Mouse (Mus musculus): ENCODE data around the gene Swi5. TPM values are rescaled to one million over a fixed set of nuclear protein-coding genes. Genes with fewer than 3 reads are reported as not detected.
"Not testable (repeated sequence)": the region's sequence is repeated elsewhere in the genome, so short reads cannot be mapped to it uniquely, and the experiment has no call there.

Swi5 gene
- total RNA-seq, 2 experiments from 2014 or later = 225 to 237 TPM

- DNase-seq (ENCODE audit: low spot score in 2 of 2) = peak; percentile 71 to 77
Observed at GRCm38 (mm10) chr2:32312318-32312964, 24.6 kb upstream of the Swi5 start.

GRCm38 (mm10) chr2:32311443-32312317, 23.8 kb upstream of the Swi5 start:
- no peak for DNase-seq (ENCODE audit: low spot score in 2 of 2)

- DNase-seq (ENCODE audit: low spot score in 2 of 2) = no peak
Observed at GRCm38 (mm10) chr2:32310096-32310845, 22.4 kb upstream of the Swi5 start.

GRCm38 (mm10) chr2:32308870-32309568, 21.1 kb upstream of the Swi5 start:
- no peak for DNase-seq (ENCODE audit: low spot score in 2 of 2)

GRCm38 (mm10) chr2:32307941-32308760, 20.3 kb upstream of the Swi5 start:
- DNase-seq (ENCODE audit: low spot score in 2 of 2) = no peak

- DNase-seq (ENCODE audit: low spot score in 2 of 2) = no peak
Observed at GRCm38 (mm10) chr2:32307247-32307798, 19.4 kb upstream of the Swi5 start.

GRCm38 (mm10) chr2:32306176-32306575, 18.3 kb upstream of the Swi5 start:
- DNase-seq (ENCODE audit: low spot score in 2 of 2) = no peak

GRCm38 (mm10) chr2:32305668-32306067, 17.8 kb upstream of the Swi5 start:
- DNase-seq (ENCODE audit: low spot score in 2 of 2) = no peak

- DNase-seq (ENCODE audit: low spot score in 2 of 2) = peak in 1 of 2 experiments; percentile 40
Observed at GRCm38 (mm10) chr2:32304145-32304832, 16.4 kb upstream of the Swi5 start.

GRCm38 (mm10) chr2:32302952-32303351, 15.1 kb upstream of the Swi5 start:
- DNase-seq (ENCODE audit: low spot score in 2 of 2) = no peak

GRCm38 (mm10) chr2:32299469-32299868, 11.6 kb upstream of the Swi5 start:
- no peak for DNase-seq (ENCODE audit: low spot score in 2 of 2)

GRCm38 (mm10) chr2:32295842-32296241, 8.0 kb upstream of the Swi5 start:
- not testable (repeated sequence) for DNase-seq (ENCODE audit: low spot score in 2 of 2)

- DNase-seq (ENCODE audit: low spot score in 2 of 2) = no peak
Observed at GRCm38 (mm10) chr2:32295285-32295684, 7.4 kb upstream of the Swi5 start.

GRCm38 (mm10) chr2:32294348-32294747, 6.5 kb upstream of the Swi5 start:
- DNase-seq (ENCODE audit: low spot score in 2 of 2) = no peak

GRCm38 (mm10) chr2:32289578-32289977, 1.7 kb upstream of the Swi5 start:
- DNase-seq (ENCODE audit: low spot score in 2 of 2) = no peak

- DNase-seq (ENCODE audit: low spot score in 2 of 2) = peak in 1 of 2 experiments; percentile 30
Observed at GRCm38 (mm10) chr2:32288371-32288931, 576 bp upstream of the Swi5 start.

GRCm38 (mm10) chr2:32287334-32287840, 488 bp downstream of the Swi5 start, which contains the start of gene Golga2:
TSS of gene Golga2 (plus strand) at chr2:32287384.
- peak in 1 of 2 experiments; percentile 27 for DNase-seq (ENCODE audit: low spot score in 2 of 2)

- DNase-seq (ENCODE audit: low spot score in 2 of 2) = no peak
Observed at GRCm38 (mm10) chr2:32283986-32284385, 3.9 kb downstream of the Swi5 start.

GRCm38 (mm10) chr2:32282727-32283126, 5.1 kb downstream of the Swi5 start:
- peak in 1 of 2 experiments; percentile 61 for DNase-seq (ENCODE audit: low spot score in 2 of 2)
